Mouse (Mus musculus) thymus, adult 18-20 months (tissue): ENCODE results near the gene Lck.

ENCODE experiments used
- DNase-seq, 2 experiments: peaks; one replicate each; pipeline ENCODE4 v3.0.0; 2022; ENCODE audit warnings: mixed read lengths in 2 of 2

Lck gene

GRCm38 (mm10) chr4:129573430-129573829, at the start of gene Lck:
Gene Lck, minus strand, starts transcription at chr4:129573641.
- peak; percentile 84 to 90 for DNase-seq

GRCm38 (mm10) chr4:129622803-129623535, 49.5 kb upstream of the Lck start:
- DNase-seq, result no peak

GRCm38 (mm10) chr4:129622120-129622802, 48.8 kb upstream of the Lck start:
- DNase-seq, result no peak

GRCm38 (mm10) chr4:129621283-129621841, 47.9 kb upstream of the Lck start:
- no peak for DNase-seq

GRCm38 (mm10) chr4:129620419-129621282, 47.2 kb upstream of the Lck start:
- no peak for DNase-seq

- DNase-seq, result peak; percentile 95 to 96
These were observed 45.6 kb upstream of the Lck start, which contains the start of gene Iqcc for GRCm38 (mm10) chr4:129618786-129619691. Gene Iqcc, minus strand, starts transcription at chr4:129619099.

- DNase-seq, result no peak
These were observed 44.6 kb upstream of the Lck start for GRCm38 (mm10) chr4:129618031-129618430.

- no peak for DNase-seq
These were observed 43.7 kb upstream of the Lck start for GRCm38 (mm10) chr4:129617121-129617641.

GRCm38 (mm10) chr4:129616631-129617030, 43.2 kb upstream of the Lck start:
- DNase-seq, result no peak

- DNase-seq, result no peak
These were observed 42.4 kb upstream of the Lck start for GRCm38 (mm10) chr4:129615801-129616290.

GRCm38 (mm10) chr4:129614093-129614492, 40.7 kb upstream of the Lck start, which contains the start of gene Dcdc2b:
Gene Dcdc2b, minus strand, starts transcription at chr4:129614257.
- DNase-seq, result peak in 1 of 2 experiments; percentile 4

- no peak for DNase-seq
These were observed 37.0 kb upstream of the Lck start for GRCm38 (mm10) chr4:129610472-129610871.

GRCm38 (mm10) chr4:129610026-129610425, 36.6 kb upstream of the Lck start:
- peak; percentile 77 to 89 for DNase-seq

GRCm38 (mm10) chr4:129609139-129609631, 35.7 kb upstream of the Lck start:
- peak in 1 of 2 experiments; percentile 60 for DNase-seq

- peak; percentile 65 to 75 for DNase-seq
These were observed 35.1 kb upstream of the Lck start for GRCm38 (mm10) chr4:129608426-129609025.

- DNase-seq, result peak; percentile 74 to 82
These were observed 27.1 kb upstream of the Lck start, which contains the start of the genes Eif3i and Tmem234 for GRCm38 (mm10) chr4:129600233-129601158. Gene Eif3i, minus strand, starts transcription at chr4:129600648. Gene Tmem234, plus strand, starts transcription at chr4:129600668.

GRCm38 (mm10) chr4:129588865-129589264, 15.4 kb upstream of the Lck start:
- DNase-seq, result no peak

- DNase-seq, result no peak
These were observed 13.5 kb upstream of the Lck start for GRCm38 (mm10) chr4:129586943-129587342.

- no peak for DNase-seq
These were observed 12.3 kb upstream of the Lck start for GRCm38 (mm10) chr4:129585773-129586172.
